Mouse (Mus musculus): ENCODE results near the gene Ptms.

DNA sequence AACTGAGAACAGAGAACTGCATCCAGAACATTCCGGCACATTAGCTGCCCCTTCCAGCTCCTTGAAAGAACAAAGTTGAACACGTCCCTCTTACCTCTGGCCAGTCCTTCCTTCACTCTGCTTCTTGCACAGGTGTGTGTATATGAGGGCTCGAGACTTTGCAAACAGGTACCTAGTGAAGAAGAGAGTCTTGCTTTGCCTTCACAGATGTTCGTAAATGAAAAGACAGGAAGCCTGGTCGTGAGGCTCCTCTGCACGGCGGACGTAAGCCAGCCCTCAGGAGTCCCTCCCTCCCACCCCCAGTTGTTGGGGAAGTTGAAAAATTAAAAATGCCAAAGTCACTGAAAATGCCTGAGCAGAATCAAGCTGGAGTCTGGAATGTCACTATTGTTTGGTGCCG, 31.9 kb downstream of the Ptms start, which contains the start of gene Cd4:
- no peak for TF ChIP-seq CTCF (IDR thresholded peaks at IDR 0.05; ENCODE audit: low read depth)
- no peak for TF ChIP-seq EP300 (optimal IDR thresholded peaks at IDR 0.05)
